Mouse (Mus musculus): ENCODE measurements around the gene Spint4. TPM values are rescaled to one million over a fixed set of nuclear protein-coding genes. Genes with fewer than 3 reads are reported as not detected.

The Spint4 gene
- polyA plus RNA-seq, 1 experiment, result not detected

- no peak overlapping the region for H3K4me3 ChIP-seq (ENCODE audit: control insufficient read depth, insufficient read depth, low read length)
- no peaks in the 10 kb centered on the region for H3K27me3 ChIP-seq (ENCODE audit: control insufficient read depth, insufficient read depth, low read length)
- H3K4me1 ChIP-seq (replicated peaks; ENCODE audit: control insufficient read depth, insufficient read depth, low read length), result peaks cover 1% of the 10 kb centered on the region
- no peaks in the 10 kb centered on the region for H3K36me3 ChIP-seq (ENCODE audit: control insufficient read depth, insufficient read depth, low read length)
- no peak overlapping the region for H3K27ac ChIP-seq (ENCODE audit: control insufficient read depth, insufficient read depth, low read length)
- DNase-seq, result no peak
- WGBS, result 63% methylated on average over 7 of the region's 7 CpGs
- TF ChIP-seq POLR2A (IDR thresholded peaks at IDR 0.05; ENCODE audit: control insufficient read depth, extremely low read depth, insufficient read depth, low read length, poor library complexity) (no peak), CTCF (IDR thresholded peaks at IDR 0.05; ENCODE audit: borderline replicate concordance, control insufficient read depth, extremely low read depth, insufficient read depth, low read length, poor library complexity) (no peak)
Observed at GRCm38 (mm10) chr2:164739876-164740275, 41.6 kb downstream of the Spint4 start.

- peaks cover 10% of the 10 kb centered on the region for H3K4me1 ChIP-seq (replicated peaks; ENCODE audit: control insufficient read depth, insufficient read depth, low read length)
- TF ChIP-seq CTCF (IDR thresholded peaks at IDR 0.05; ENCODE audit: borderline replicate concordance, control insufficient read depth, extremely low read depth, insufficient read depth, low read length, poor library complexity), result no peak
- no peak for TF ChIP-seq POLR2A (IDR thresholded peaks at IDR 0.05; ENCODE audit: control insufficient read depth, extremely low read depth, insufficient read depth, low read length, poor library complexity)
- peaks cover 3% of the 10 kb centered on the region; the same call in 1 of the 2 replicates for H3K36me3 ChIP-seq (ENCODE audit: control insufficient read depth, insufficient read depth, low read length)
- H3K27ac ChIP-seq (ENCODE audit: control insufficient read depth, insufficient read depth, low read length), result no peak overlapping the region
- 22% methylated on average over 13 of the region's 13 CpGs for WGBS
- H3K27me3 ChIP-seq (ENCODE audit: control insufficient read depth, insufficient read depth, low read length), result no peaks in the 10 kb centered on the region
- no peak overlapping the region for H3K4me3 ChIP-seq (ENCODE audit: control insufficient read depth, insufficient read depth, low read length)
- DNase-seq, result no peak
Observed at GRCm38 (mm10) chr2:164744987-164745386, 46.7 kb downstream of the Spint4 start.

- TF ChIP-seq POLR2A (IDR thresholded peaks at IDR 0.05; ENCODE audit: control insufficient read depth, extremely low read depth, insufficient read depth, low read length, poor library complexity), result peak; percentile 63; the same call in 1 of the 2 replicates
- TF ChIP-seq CTCF (IDR thresholded peaks at IDR 0.05; ENCODE audit: borderline replicate concordance, control insufficient read depth, extremely low read depth, insufficient read depth, low read length, poor library complexity), result 0 out of 2 replicates have a peak, but pooled peaks have one; percentile 25
- under 1% methylated on average over 70 of the region's 70 CpGs for WGBS
Observed at GRCm38 (mm10) chr2:164745843-164746479, 47.7 kb downstream of the Spint4 start, which contains the start of the genes Wfdc3 and Dnttip1. Wfdc3 (minus strand) TSS chr2:164745931. Dnttip1 (plus strand) TSS chr2:164745983.

GRCm38 (mm10) chr2:164746693-164747092 lies 48.4 kb downstream of the Spint4 start:
- Histone ChIP-seq H3K4me3 (ENCODE audit: control insufficient read depth, insufficient read depth, low read length) (peak overlapping the region; percentile 88), H3K4me1 (replicated peaks; ENCODE audit: control insufficient read depth, insufficient read depth, low read length) (peaks cover 10% of the 10 kb centered on the region), H3K27me3 (ENCODE audit: control insufficient read depth, insufficient read depth, low read length) (no peaks in the 10 kb centered on the region), H3K36me3 (ENCODE audit: control insufficient read depth, insufficient read depth, low read length) (peaks cover 16% of the 10 kb centered on the region), H3K27ac (ENCODE audit: control insufficient read depth, insufficient read depth, low read length) (no peak overlapping the region)
- no peak for TF ChIP-seq POLR2A (IDR thresholded peaks at IDR 0.05; ENCODE audit: control insufficient read depth, extremely low read depth, insufficient read depth, low read length, poor library complexity)
- TF ChIP-seq CTCF (IDR thresholded peaks at IDR 0.05; ENCODE audit: borderline replicate concordance, control insufficient read depth, extremely low read depth, insufficient read depth, low read length, poor library complexity), result no peak
- no peak for DNase-seq
- WGBS, result 30% methylated on average over 8 of the region's 8 CpGs

More at GRCm38 (mm10) chr2:164745843-164746479, 47.7 kb downstream of the Spint4 start, which contains the start of the genes Wfdc3 and Dnttip1:
- no peak within 1 kb of the TSS for H3K27ac ChIP-seq (ENCODE audit: control insufficient read depth, insufficient read depth, low read length)
- H3K4me3 ChIP-seq (ENCODE audit: control insufficient read depth, insufficient read depth, low read length), result peak within 1 kb of the TSS; percentile 88
- peaks cover 10% of the 10 kb centered on the region for H3K36me3 ChIP-seq (ENCODE audit: control insufficient read depth, insufficient read depth, low read length)
- H3K27me3 ChIP-seq (ENCODE audit: control insufficient read depth, insufficient read depth, low read length), result no peaks in the 10 kb centered on the region
- peaks cover 10% of the 10 kb centered on the region for H3K4me1 ChIP-seq (replicated peaks; ENCODE audit: control insufficient read depth, insufficient read depth, low read length)
- DNase-seq, result peak; percentile 96

GRCm38 (mm10) chr2:164748191-164748590 lies 49.9 kb downstream of the Spint4 start:
- no peak for DNase-seq
- Histone ChIP-seq H3K27me3 (ENCODE audit: control insufficient read depth, insufficient read depth, low read length) (no peaks in the 10 kb centered on the region), H3K27ac (ENCODE audit: control insufficient read depth, insufficient read depth, low read length) (no peak overlapping the region), H3K4me1 (replicated peaks; ENCODE audit: control insufficient read depth, insufficient read depth, low read length) (peaks cover 10% of the 10 kb centered on the region), H3K4me3 (ENCODE audit: control insufficient read depth, insufficient read depth, low read length) (no peak overlapping the region), H3K36me3 (ENCODE audit: control insufficient read depth, insufficient read depth, low read length) (peaks cover 29% of the 10 kb centered on the region)
- WGBS, result 95% methylated on average over 4 of the region's 4 CpGs
- TF ChIP-seq CTCF (IDR thresholded peaks at IDR 0.05; ENCODE audit: borderline replicate concordance, control insufficient read depth, extremely low read depth, insufficient read depth, low read length, poor library complexity) (no peak), POLR2A (IDR thresholded peaks at IDR 0.05; ENCODE audit: control insufficient read depth, extremely low read depth, insufficient read depth, low read length, poor library complexity) (no peak)

GRCm38 (mm10) chr2:164748991-164749390 lies 50.7 kb downstream of the Spint4 start:
- Histone ChIP-seq H3K36me3 (ENCODE audit: control insufficient read depth, insufficient read depth, low read length) (peaks cover 34% of the 10 kb centered on the region), H3K27me3 (ENCODE audit: control insufficient read depth, insufficient read depth, low read length) (no peaks in the 10 kb centered on the region), H3K27ac (ENCODE audit: control insufficient read depth, insufficient read depth, low read length) (no peak overlapping the region), H3K4me1 (replicated peaks; ENCODE audit: control insufficient read depth, insufficient read depth, low read length) (peaks cover 10% of the 10 kb centered on the region), H3K4me3 (ENCODE audit: control insufficient read depth, insufficient read depth, low read length) (no peak overlapping the region)
- DNase-seq, result no peak
- WGBS, result 94% methylated on average over 6 of the region's 6 CpGs
- TF ChIP-seq POLR2A (IDR thresholded peaks at IDR 0.05; ENCODE audit: control insufficient read depth, extremely low read depth, insufficient read depth, low read length, poor library complexity), result no peak
- TF ChIP-seq CTCF (IDR thresholded peaks at IDR 0.05; ENCODE audit: borderline replicate concordance, control insufficient read depth, extremely low read depth, insufficient read depth, low read length, poor library complexity), result no peak

Other genes starting within 250 kb of the Spint4 start
- gene Sys1, start 241.5 kb upstream of the Spint4 start, polyA plus RNA-seq (2012; rRNA removed), result 183 and 220 TPM in 2 replicates
- gene Gm20458, start 237.5 kb upstream of the Spint4 start, polyA plus RNA-seq (2012; rRNA removed), result 27.8 and 35.3 TPM in 2 replicates
- not detected in 2 replicates for gene Trp53tg5, start 224.8 kb upstream of the Spint4 start, polyA plus RNA-seq (2012; rRNA removed)
- 19.6 and 24.8 TPM in 2 replicates for gene Dbndd2, start 212.4 kb upstream of the Spint4 start, polyA plus RNA-seq (2012; rRNA removed)
- 146 and 202 TPM in 2 replicates for gene Pigt, start 201.0 kb upstream of the Spint4 start, polyA plus RNA-seq (2012; rRNA removed)
- gene Wfdc2, start 136.1 kb upstream of the Spint4 start, polyA plus RNA-seq (2012; rRNA removed), result 20.5 and 28.7 TPM in 2 replicates
- gene Spint3, start 125.0 kb upstream of the Spint4 start, polyA plus RNA-seq (2012; rRNA removed), result not detected in 2 replicates
- not detected in 2 replicates for gene Wfdc6a, start 113.1 kb upstream of the Spint4 start, polyA plus RNA-seq (2012; rRNA removed)
- not detected in 2 replicates for gene Eppin, start 104.9 kb upstream of the Spint4 start, polyA plus RNA-seq (2012; rRNA removed)
- gene Wfdc6b, start 85.0 kb upstream of the Spint4 start, polyA plus RNA-seq (2012; rRNA removed), result not detected in 2 replicates
- gene Wfdc8, start 84.9 kb upstream of the Spint4 start, polyA plus RNA-seq (2012; rRNA removed), result 0.18 TPM in 1 of 2 replicates, not detected in the other
- not detected in 2 replicates for gene Wfdc16, start 59.7 kb upstream of the Spint4 start, polyA plus RNA-seq (2012; rRNA removed)
- gene Wfdc10, start 42.5 kb upstream of the Spint4 start, polyA plus RNA-seq (2012; rRNA removed), result not detected in 2 replicates
- not detected in 2 replicates for gene Wfdc9, start 41.9 kb upstream of the Spint4 start, polyA plus RNA-seq (2012; rRNA removed)
- gene Wfdc11, start 24.4 kb upstream of the Spint4 start, polyA plus RNA-seq (2012; rRNA removed), result not detected in 2 replicates
- gene Wfdc13, start 13.4 kb upstream of the Spint4 start, polyA plus RNA-seq (2012; rRNA removed), result not detected in 2 replicates
- gene Spint5, start 16.8 kb downstream of the Spint4 start, polyA plus RNA-seq (2012; rRNA removed), result not detected in 2 replicates
- 0.23 and 0.41 TPM in 2 replicates for gene Wfdc3, start 47.4 kb downstream of the Spint4 start, polyA plus RNA-seq (2012; rRNA removed)
- 60.6 and 134 TPM in 2 replicates for gene Dnttip1, start 47.5 kb downstream of the Spint4 start, polyA plus RNA-seq (2012; rRNA removed)
- gene Ube2c, start 71.4 kb downstream of the Spint4 start, polyA plus RNA-seq (2012; rRNA removed), result 327 and 434 TPM in 2 replicates
- 0.38 TPM in 1 of 2 replicates, not detected in the other for gene Tnnc2, start 81.5 kb downstream of the Spint4 start, polyA plus RNA-seq (2012; rRNA removed)
- gene Snx21, start 87.3 kb downstream of the Spint4 start, polyA plus RNA-seq (2012; rRNA removed), result 9.0 and 11.9 TPM in 2 replicates
- gene Acot8, start 106.4 kb downstream of the Spint4 start, polyA plus RNA-seq (2012; rRNA removed), result 84.6 and 87.9 TPM in 2 replicates
- gene Zswim3, start 106.6 kb downstream of the Spint4 start, polyA plus RNA-seq (2012; rRNA removed), result 5.9 and 6.2 TPM in 2 replicates
- gene Zswim1, start 124.2 kb downstream of the Spint4 start, polyA plus RNA-seq (2012; rRNA removed), result 9.5 and 11.5 TPM in 2 replicates
- gene Spata25, start 130.0 kb downstream of the Spint4 start, polyA plus RNA-seq (2012; rRNA removed), result 2.9 and 4.5 TPM in 2 replicates
- gene Ctsa, start 134.4 kb downstream of the Spint4 start, polyA plus RNA-seq (2012; rRNA removed), result 467 and 538 TPM in 2 replicates
- gene Neurl2, start 135.0 kb downstream of the Spint4 start, polyA plus RNA-seq (2012; rRNA removed), result 24.0 and 31.7 TPM in 2 replicates
- gene Pltp, start 159.2 kb downstream of the Spint4 start, polyA plus RNA-seq (2012; rRNA removed), result 227 and 263 TPM in 2 replicates
- gene Pcif1, start 180.8 kb downstream of the Spint4 start, polyA plus RNA-seq (2012; rRNA removed), result 79.7 and 87.9 TPM in 2 replicates
- 92.6 and 99.0 TPM in 2 replicates for gene Zfp335, start 213.3 kb downstream of the Spint4 start, polyA plus RNA-seq (2012; rRNA removed)
- gene Mmp9, start 242.3 kb downstream of the Spint4 start, polyA plus RNA-seq (2012; rRNA removed), result 29.1 and 31.7 TPM in 2 replicates

Data from thymus, adult 2 months (tissue).